Mouse (Mus musculus) heart, embryonic 16.5 days (tissue): ENCODE measurements at regions not wholly inside any gene's neighbourhood (a gene's known extent, or its start where the extent isn't known, plus 50 kb on each side); places are given as distances from the start of the nearest gene placed in this dataset.
"Not testable (repeated sequence)": the region's sequence is repeated elsewhere in the genome, so short reads cannot be mapped to it uniquely, and the experiment has no call there.

ENCODE experiments used
- ATAC-seq: fragments of 200-750 bp; cut with Nextera tagmentation; replicated peaks from 2 replicates; pipeline ENCODE4 v1.8.0; 2017; ENCODE audit warnings: moderate number of reproducible peaks; ENCODE audit not compliant: insufficient read depth, low FRiP score; ENCODE audit errors: extremely low read depth
- H3K27ac ChIP-seq: fragments of 300-500 bp; sonication (generic); 2 replicates; pipeline ENCODE4 v1.5.1; 2014; ENCODE audit warnings: mild to moderate bottlenecking, low read length, control low read depth, moderate library complexity
- H3K27me3 ChIP-seq: fragments of 300-500 bp; sonication (generic); 2 replicates; pipeline ENCODE4 v1.6.1; 2014; ENCODE audit warnings: low read length, mixed read lengths; ENCODE audit not compliant: control insufficient read depth, insufficient read depth
- H3K36me3 ChIP-seq: fragments of 300-500 bp; sonication (generic); 2 replicates; pipeline ENCODE4 v1.6.1; 2014; ENCODE audit not compliant: control insufficient read depth, insufficient read depth
- H3K4me1 ChIP-seq: fragments of 300-500 bp; sonication (generic); 2 replicates; pipeline ENCODE4 v1.6.1; 2014; ENCODE audit warnings: low read length, mixed read lengths; ENCODE audit not compliant: control insufficient read depth, insufficient read depth
- H3K4me2 ChIP-seq: fragments of 300-500 bp; sonication (generic); 2 replicates; pipeline ENCODE4 v1.6.1; 2014; ENCODE audit warnings: low read depth, mild to moderate bottlenecking, control low read depth, low read length
- H3K4me3 ChIP-seq: fragments of 300-500 bp; sonication (generic); 2 replicates; pipeline ENCODE4 v1.5.1; 2014; ENCODE audit warnings: mild to moderate bottlenecking, control low read depth, low read length
- H3K9ac ChIP-seq: fragments of 300-500 bp; sonication (generic); 2 replicates; pipeline ENCODE4 v1.6.1; 2014; ENCODE audit warnings: low read length, control low read depth
- H3K9me3 ChIP-seq: fragments of 300-500 bp; sonication (generic); replicated peaks from 2 replicates; pipeline ENCODE4 v1.6.1; 2016; ENCODE audit warnings: low read length; ENCODE audit not compliant: control insufficient read depth
- WGBS: fragments of 180-500 bp; shearing (Covaris S2); extraction: QIAGEN DNeasy Blood & Tissue Kit; methylation state at CpG from one replicate; pipeline ENCODE4 v1.1.7; 2014; 5-methylcytosine and 5-hydroxymethylcytosine counted together

DNA sequence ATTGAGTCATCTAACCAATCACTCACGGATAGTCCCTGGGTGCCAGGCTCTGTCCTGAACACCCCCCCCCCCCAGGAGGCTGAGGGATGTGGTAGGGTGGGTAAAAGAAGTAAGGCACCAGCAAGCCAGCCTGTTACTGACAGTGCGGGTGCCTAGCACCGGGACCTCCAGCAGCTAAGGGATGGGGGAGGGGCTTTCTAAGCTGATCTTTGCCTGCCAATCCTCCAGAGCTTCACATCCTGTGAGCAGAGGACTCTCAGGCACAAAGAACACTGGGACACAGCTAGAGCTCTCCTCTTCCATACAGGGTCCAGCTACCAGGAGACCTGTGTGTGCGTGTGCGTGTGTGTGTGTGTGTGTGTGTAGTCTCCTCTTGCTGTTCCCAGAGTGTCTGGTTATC lies 215.9 kb downstream of the Matn1 start:
- Histone ChIP-seq H3K36me3 (no peaks in the 10 kb centered on the region), H3K27me3 (peaks cover 7% of the 10 kb centered on the region; the same call in 1 of the 2 replicates), H3K4me2 (no peak overlapping the region), H3K4me1 (no peaks in the 10 kb centered on the region), H3K27ac (no peak overlapping the region), H3K4me3 (no peak overlapping the region), H3K9me3 (no peaks in the 10 kb centered on the region), H3K9ac (no peak overlapping the region)
- ATAC-seq = no peak
- WGBS = 33% methylated on average over 5 of the region's 5 CpGs

DNA sequence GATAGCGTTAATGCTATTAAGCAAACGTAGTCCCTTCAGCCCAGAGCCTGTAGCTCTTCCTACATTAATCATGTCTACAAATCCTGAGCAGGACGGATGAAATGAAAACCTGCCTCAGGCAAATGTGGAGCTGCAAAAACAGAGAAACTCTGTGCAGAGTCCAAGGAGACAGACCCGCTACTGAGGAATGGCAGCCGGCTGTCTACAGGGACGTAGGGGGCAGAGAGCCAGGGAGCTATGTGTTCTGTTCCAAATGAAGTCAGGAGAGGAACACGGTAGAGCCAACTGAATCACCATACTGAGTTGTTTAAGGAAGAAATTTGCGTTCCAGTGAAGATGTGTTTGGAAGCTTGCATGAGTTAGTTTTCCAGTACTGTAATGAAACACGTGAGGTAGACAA lies 217.3 kb downstream of the Matn1 start:
- Histone ChIP-seq H3K27me3 (peaks cover 7% of the 10 kb centered on the region; the same call in 1 of the 2 replicates), H3K9ac (no peak overlapping the region), H3K4me2 (no peak overlapping the region), H3K27ac (no peak overlapping the region), H3K36me3 (no peaks in the 10 kb centered on the region), H3K4me3 (no peak overlapping the region), H3K9me3 (no peaks in the 10 kb centered on the region), H3K4me1 (no peaks in the 10 kb centered on the region)
- 64% methylated on average over 9 of the region's 9 CpGs for WGBS
- ATAC-seq = no peak

DNA sequence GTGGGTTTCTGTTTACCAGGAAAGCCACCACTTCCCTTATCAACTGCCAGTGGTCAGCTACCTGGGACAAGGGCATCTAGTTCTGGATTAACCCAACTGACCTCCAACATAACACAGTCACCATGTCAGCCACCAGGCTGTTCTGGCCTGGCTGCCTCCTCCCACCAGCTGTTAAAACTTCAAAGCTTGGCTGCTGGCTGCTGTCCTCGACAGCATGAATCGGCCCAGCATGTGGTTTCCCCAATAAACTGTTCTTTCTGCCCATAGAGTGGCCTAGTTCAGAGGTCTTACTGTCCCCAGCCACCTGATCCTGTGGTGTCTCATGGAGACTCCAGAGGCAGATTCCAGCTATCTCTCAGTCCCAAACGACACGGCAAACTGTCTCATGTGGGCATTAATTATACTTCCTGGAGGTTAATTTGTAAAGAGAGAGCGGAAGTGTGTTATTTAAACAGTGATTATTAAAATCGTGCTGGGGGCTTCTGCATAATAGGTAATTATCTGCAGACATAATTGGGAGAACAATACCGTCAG lies 219.7 kb downstream of the Matn1 start:
- no peaks in the 10 kb centered on the region for H3K36me3 ChIP-seq
- no peaks in the 10 kb centered on the region for H3K4me1 ChIP-seq
- ATAC-seq = no peak
- H3K27ac ChIP-seq = no peak overlapping the region
- 59% methylated on average over 7 of the region's 7 CpGs for WGBS
- H3K27me3 ChIP-seq = no peaks in the 10 kb centered on the region; the same call in 1 of the 2 replicates
- no peak overlapping the region for H3K4me3 ChIP-seq
- no peak overlapping the region for H3K9ac ChIP-seq
- no peak overlapping the region for H3K4me2 ChIP-seq
- no peaks in the 10 kb centered on the region for H3K9me3 ChIP-seq

DNA sequence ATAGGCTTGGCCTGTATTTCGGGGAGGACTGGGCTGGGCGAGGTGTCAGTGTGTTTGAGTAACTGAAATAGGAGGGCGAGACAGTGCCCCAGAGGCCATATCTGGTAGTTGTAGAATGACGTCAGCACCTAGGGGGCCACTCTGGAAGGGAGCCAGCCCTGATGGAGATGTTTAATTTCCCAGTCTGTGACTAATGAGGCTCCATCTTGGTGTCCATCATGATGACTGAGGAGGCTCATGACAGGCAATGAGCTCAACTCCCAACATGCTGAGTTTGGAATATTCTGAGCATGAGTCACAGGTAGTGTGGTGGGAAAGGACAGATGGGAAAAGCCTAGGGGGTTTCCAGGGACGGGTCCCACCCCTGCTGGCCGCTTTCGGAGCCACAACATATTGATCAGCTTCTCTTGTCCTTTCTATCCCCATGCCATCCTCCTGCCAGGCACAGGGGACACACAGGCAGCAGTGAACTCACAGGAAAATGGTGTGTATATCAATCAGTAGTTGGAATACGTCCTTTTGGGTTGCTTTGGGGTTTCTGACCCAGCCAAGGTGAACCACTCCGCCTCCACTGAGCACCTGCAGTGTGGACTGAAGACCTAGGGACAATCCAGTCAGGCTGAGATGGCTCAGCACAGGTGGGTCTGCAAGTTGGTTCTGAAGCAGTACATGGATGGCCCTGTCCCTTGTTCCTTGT lies 222.5 kb downstream of the Matn1 start:
- ATAC-seq = no peak
- H3K9me3 ChIP-seq = no peaks in the 10 kb centered on the region
- no peak overlapping the region for H3K27ac ChIP-seq
- H3K4me2 ChIP-seq = no peak overlapping the region
- H3K9ac ChIP-seq = no peak overlapping the region
- 58% methylated on average over 9 of the region's 9 CpGs for WGBS
- no peak overlapping the region for H3K4me3 ChIP-seq
- H3K27me3 ChIP-seq = no peaks in the 10 kb centered on the region
- H3K4me1 ChIP-seq = no peaks in the 10 kb centered on the region
- H3K36me3 ChIP-seq = no peaks in the 10 kb centered on the region

DNA sequence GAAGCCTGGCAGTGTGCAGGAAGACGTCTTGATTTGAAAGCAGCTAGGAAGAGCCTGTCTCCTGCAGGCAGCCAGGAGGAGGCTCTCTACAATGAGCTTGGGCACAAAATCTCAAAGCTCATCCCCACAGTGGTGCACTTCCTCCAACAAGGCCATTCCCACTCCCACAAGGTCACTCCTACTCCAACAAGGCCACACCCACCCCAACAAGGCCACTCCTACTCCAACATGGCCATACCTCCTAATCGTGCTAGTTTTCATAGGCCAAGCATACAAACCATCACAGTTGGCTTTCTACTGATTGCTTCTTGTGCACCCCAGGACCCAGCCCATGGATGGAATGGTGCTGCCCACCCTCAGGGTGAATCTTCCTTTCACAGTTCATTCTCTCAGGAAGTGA lies 223.7 kb downstream of the Matn1 start:
- Histone ChIP-seq H3K4me3 (no peak overlapping the region), H3K4me2 (no peak overlapping the region), H3K27ac (no peak overlapping the region), H3K27me3 (no peaks in the 10 kb centered on the region), H3K9me3 (no peaks in the 10 kb centered on the region), H3K36me3 (no peaks in the 10 kb centered on the region), H3K9ac (no peak overlapping the region), H3K4me1 (no peaks in the 10 kb centered on the region)
- 85% methylated on average over 2 of the region's 2 CpGs for WGBS
- no peak for ATAC-seq

DNA sequence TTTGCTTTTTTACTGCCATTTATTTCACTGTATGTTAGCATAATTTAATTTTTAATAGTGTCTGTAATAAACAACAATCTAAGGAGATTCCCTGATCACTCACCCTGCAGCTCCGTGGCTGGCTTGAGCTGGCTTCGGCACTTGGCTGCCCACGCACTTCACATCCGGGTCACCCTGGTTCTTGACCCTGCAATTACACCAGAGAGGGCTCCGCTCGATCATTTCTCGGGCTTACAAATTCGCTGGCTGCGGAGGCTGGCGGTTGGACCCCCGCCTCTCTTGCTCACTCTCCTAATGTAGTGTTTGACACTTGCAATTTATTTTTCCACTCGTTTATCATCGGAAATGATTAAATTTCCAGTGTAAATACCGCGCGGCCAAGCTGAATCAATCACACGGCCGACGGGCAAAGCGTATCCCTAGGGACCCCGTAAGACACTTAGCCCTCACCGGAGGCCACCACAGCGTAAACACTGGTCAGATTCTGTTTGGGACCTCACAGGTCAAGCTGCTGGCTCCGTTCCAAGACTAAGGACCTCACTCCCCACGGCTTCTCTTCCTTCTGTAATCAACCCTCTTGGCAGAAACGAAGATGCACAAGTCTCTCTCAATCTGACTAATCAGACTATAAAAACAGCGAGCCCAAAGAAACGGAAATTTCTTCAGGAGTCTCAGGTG lies 229.7 kb downstream of the Matn1 start:
- H3K9ac ChIP-seq = no peak overlapping the region
- H3K4me3 ChIP-seq = no peak overlapping the region
- H3K4me2 ChIP-seq = no peak overlapping the region
- no peaks in the 10 kb centered on the region for H3K4me1 ChIP-seq
- no peak for ATAC-seq
- H3K27me3 ChIP-seq = no peaks in the 10 kb centered on the region
- WGBS = 65% methylated on average over 28 of the region's 28 CpGs
- H3K36me3 ChIP-seq = no peaks in the 10 kb centered on the region
- no peak overlapping the region for H3K27ac ChIP-seq
- H3K9me3 ChIP-seq = no peaks in the 10 kb centered on the region

DNA sequence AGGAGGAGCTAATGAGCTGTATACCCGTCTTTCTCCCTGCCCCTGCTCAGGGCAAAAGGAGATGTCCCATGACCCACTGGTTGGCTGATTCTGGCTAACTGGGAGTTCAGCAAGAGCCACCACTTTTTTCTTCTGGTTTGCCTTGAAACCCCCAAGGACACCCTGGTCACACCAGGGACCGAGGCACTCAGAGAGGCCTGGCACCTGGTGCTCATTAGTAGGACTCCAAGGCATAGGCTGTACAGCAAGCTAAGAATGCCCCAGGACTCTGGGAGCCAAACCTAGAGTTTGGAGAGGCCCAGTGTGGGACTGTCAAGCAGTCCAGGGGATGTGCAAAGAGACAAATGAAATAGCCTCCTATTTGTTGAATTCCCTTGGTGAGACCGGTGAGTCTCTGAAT lies 232.5 kb downstream of the Matn1 start:
- Histone ChIP-seq H3K36me3 (no peaks in the 10 kb centered on the region), H3K4me3 (no peak overlapping the region), H3K27ac (no peak overlapping the region), H3K9ac (no peak overlapping the region), H3K9me3 (no peaks in the 10 kb centered on the region), H3K4me2 (no peak overlapping the region), H3K4me1 (no peaks in the 10 kb centered on the region), H3K27me3 (no peaks in the 10 kb centered on the region)
- WGBS = 42% methylated on average over 3 of the region's 3 CpGs
- ATAC-seq = no peak

DNA sequence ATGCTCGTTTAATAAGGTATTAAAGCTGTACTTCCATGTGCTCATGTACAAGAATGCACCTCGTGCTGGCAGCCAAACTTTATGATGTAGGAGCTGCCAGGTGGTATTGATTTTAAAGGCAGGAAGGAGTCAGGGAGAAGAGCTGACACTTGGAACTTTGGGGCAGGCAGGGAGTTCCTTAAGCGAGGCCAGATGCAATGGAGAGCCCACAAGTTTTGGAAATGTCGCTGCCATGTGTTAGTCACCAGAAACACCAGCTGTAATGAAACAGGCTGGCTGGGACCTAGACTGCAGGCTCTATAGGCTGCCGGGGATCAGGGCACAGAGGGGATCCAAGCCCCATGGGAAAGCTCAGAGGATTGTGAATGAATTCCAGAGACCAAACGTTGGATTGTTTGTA lies 233.7 kb downstream of the Matn1 start:
- Histone ChIP-seq H3K27me3 (no peaks in the 10 kb centered on the region), H3K9ac (no peak overlapping the region), H3K4me2 (no peak overlapping the region), H3K27ac (no peak overlapping the region), H3K9me3 (no peaks in the 10 kb centered on the region), H3K4me3 (no peak overlapping the region), H3K4me1 (no peaks in the 10 kb centered on the region), H3K36me3 (no peaks in the 10 kb centered on the region)
- no peak for ATAC-seq
- WGBS = 53% methylated on average over 6 of the region's 6 CpGs

DNA sequence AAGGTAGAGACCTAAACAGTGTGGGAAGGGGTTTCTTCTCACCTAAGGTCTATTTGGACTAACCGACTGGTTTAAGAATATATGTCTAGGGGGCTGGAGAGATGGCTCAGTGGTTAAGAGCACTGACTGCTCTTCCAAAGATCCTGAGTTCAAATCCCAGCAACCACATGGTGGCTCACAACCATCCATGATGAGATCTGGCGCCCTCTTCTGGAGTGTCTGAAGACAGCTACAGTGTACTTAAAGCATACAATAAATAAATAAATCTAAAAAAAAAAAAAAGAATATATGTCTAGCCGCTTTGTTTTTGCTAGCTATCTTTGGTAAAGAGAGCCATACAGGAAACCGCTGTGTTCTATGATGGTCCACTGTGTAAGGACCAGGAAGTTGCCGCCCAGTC lies 234.5 kb downstream of the Matn1 start:
- not testable (repeated sequence) for H3K9ac ChIP-seq, H3K9me3 ChIP-seq, H3K27ac ChIP-seq, H3K4me3 ChIP-seq, H3K27me3 ChIP-seq, H3K4me1 ChIP-seq, H3K36me3 ChIP-seq, ATAC-seq, H3K4me2 ChIP-seq
- 75% methylated on average over 5 of the region's 5 CpGs for WGBS
